Mouse (Mus musculus): ENCODE data around the gene Ercc5. TPM values are rescaled to one million over a fixed set of nuclear protein-coding genes. Genes with fewer than 3 reads are reported as not detected.

The Ercc5 gene
- total RNA-seq, 2 experiments from 2014 or later = 10.7 to 12.6 TPM

GRCm38 (mm10) chr1:44173903-44174302, 26.4 kb downstream of the Ercc5 start:
- DNase-seq = no peak

GRCm38 (mm10) chr1:44178086-44178485, 30.5 kb downstream of the Ercc5 start:
- DNase-seq = no peak

GRCm38 (mm10) chr1:44186396-44186795, 38.9 kb downstream of the Ercc5 start:
- DNase-seq = no peak

- peak; percentile 17 for DNase-seq
These were observed 51.0 kb downstream of the Ercc5 start for GRCm38 (mm10) chr1:44198273-44199171.

GRCm38 (mm10) chr1:44202876-44203275, 55.3 kb downstream of the Ercc5 start:
- no peak for DNase-seq

GRCm38 (mm10) chr1:44214443-44214842, 66.9 kb downstream of the Ercc5 start:
- DNase-seq = no peak

GRCm38 (mm10) chr1:44216352-44217116, 69.0 kb downstream of the Ercc5 start:
- DNase-seq = no peak

- DNase-seq = no peak
These were observed 69.6 kb downstream of the Ercc5 start for GRCm38 (mm10) chr1:44217118-44217517.

- DNase-seq = no peak
These were observed 71.3 kb downstream of the Ercc5 start, which contains the start of gene Mettl21e for GRCm38 (mm10) chr1:44218876-44219275. Gene Mettl21e (minus strand): TSS chr1:44218961.

GRCm38 (mm10) chr1:44229044-44229443, 81.5 kb downstream of the Ercc5 start:
- DNase-seq = peak; percentile 18

Other genes starting within 250 kb of the Ercc5 start
- gene Tpp2, start 214.1 kb upstream of the Ercc5 start, total RNA-seq (2021) = 10 to 100 TPM; 39.2 to 41.8 TPM
- gene Mettl21c, start 127.7 kb upstream of the Ercc5 start, total RNA-seq (2021) = 100 to 1,000 TPM in 1 of 2 experiments, 10 to 100 TPM in 1; 89.0 to 108 TPM
- not detected for gene Gm8251, start 85.8 kb upstream of the Ercc5 start, total RNA-seq (2021)
- gene Tex30, start 45.3 kb upstream of the Ercc5 start, total RNA-seq (2021) = 1 to 10 TPM; 5.5 to 6.8 TPM
- 10 to 100 TPM; 12.3 to 14.3 TPM for gene Kdelc1, start 28.9 kb upstream of the Ercc5 start, total RNA-seq (2021)
- gene Bivm, start 28.8 kb upstream of the Ercc5 start, total RNA-seq (2021) = 1 to 10 TPM; 8.1 to 8.8 TPM
- 1 to 10 TPM in 1 of 2 experiments, under 1 TPM in 1; 0.45 to 1.6 TPM for gene Mettl21e, start 71.2 kb downstream of the Ercc5 start, total RNA-seq (2021)

All from gastrocnemius, postnatal 10 days (tissue).